Mouse (Mus musculus) left cerebral cortex, adult 2 months (tissue): ENCODE measurements around the gene Bmpr1b. TPM values are rescaled to one million over a fixed set of nuclear protein-coding genes. Genes with fewer than 3 reads are reported as not detected.

Experiments used
- DNase-seq, 2 experiments: peaks; one replicate each; pipeline ENCODE4 v3.0.0; 2021 to 2022; ENCODE audit warnings: low spot score in 2 of 2, mixed read lengths in 1 of 2; ENCODE audit errors: extremely low spot score in 1 of 2
- H3K27ac ChIP-seq: fragments of 200-600 bp; 2 replicates; pipeline ENCODE4 v1.8.1; 2022
- H3K4me3 ChIP-seq: fragments of 200-600 bp; 2 replicates; pipeline ENCODE4 v1.8.1; 2022
- CTCF ChIP-seq: fragments of 200-600 bp; IDR thresholded peaks from 2 replicates; pipeline ENCODE4 v1.8.1; 2022; ENCODE audit warnings: antibody characterized with exemption, mild to moderate bottlenecking, moderate library complexity
- intact Hi-C: fragments of 180-260 bp; cut with DNase I; formaldehyde crosslinking; loops from one replicate; pipeline ENCODE4 v1.15.1; 2025
- total RNA-seq, 2 experiments: library from RNA; stranded (reverse); gene quantifications; 2 replicates each; pipeline ENCODE4 v1.2.3; 2021

Gene Bmpr1b
- total RNA-seq, 2 experiments from 2014 or later, result 16.9 to 20.2 TPM

DNA sequence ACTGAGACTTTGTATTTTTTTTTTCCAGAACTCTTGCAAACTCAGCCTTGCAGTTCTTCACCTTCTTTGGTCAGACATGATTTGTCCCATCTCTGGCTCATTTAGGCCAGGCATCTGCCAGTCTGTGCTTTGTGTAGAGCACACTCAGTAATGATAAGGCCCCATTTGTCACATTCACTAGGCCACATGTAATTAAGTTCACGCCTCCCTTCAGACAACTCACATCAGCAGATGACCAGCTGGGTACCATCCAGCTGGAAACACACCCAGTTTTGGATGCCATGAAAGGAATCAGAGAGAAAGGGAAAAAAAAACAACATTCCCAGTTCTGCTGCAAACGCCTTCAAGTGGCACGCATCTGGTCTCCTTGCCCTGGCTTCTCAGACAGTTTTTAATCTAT is 374.9 kb downstream of the Bmpr1b start:
- DNase-seq, result no peak
- no peak for TF ChIP-seq CTCF
- intact Hi-C loops, result no loop called here
- no peak overlapping the region for H3K27ac ChIP-seq
- no peak overlapping the region for H3K4me3 ChIP-seq

DNA sequence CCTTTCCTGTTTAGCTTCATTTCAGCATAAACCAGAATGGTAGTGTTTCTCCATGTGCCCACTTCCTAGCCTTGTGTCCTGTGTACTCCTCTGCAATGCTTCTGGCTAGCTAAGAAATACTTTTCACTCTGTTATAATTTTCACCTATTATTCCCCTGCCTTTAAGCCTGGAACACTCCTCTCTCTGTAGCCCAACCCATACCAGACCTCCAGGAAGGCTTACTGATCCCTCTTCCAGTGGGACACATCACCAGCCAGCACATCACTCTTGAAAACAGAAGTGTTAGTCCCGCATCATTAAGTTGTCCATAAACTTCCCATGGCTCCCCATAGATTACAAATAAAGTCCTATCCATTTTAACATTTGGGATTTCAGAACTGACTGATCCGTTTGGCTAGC is 375.5 kb downstream of the Bmpr1b start:
- no peak overlapping the region for H3K4me3 ChIP-seq
- intact Hi-C loops, result no loop called here
- TF ChIP-seq CTCF, result no peak
- DNase-seq, result no peak
- H3K27ac ChIP-seq, result no peak overlapping the region

DNA sequence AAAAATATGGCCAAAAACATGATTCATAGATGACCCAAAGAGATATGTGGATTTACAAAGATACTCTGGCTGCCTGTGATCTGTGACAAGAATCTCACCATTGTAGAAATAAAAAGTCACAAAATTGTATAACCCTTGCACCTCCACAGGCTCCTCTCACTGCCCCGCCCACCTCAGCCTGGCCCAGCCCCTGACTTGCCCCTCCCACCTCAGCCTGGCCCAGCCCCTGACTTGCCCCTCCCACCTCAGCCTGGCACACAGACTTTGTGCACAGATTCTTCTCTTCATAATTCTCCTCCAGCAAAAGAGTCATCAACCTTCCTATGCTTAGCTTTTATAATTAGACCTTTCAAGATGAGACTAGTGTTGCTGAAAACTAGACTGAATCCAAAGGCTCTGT is 377.1 kb downstream of the Bmpr1b start:
- intact Hi-C loops, result no loop called here
- Histone ChIP-seq H3K27ac (no peak overlapping the region), H3K4me3 (no peak overlapping the region)
- peak in 1 of 2 experiments; percentile 26 for DNase-seq
- TF ChIP-seq CTCF, result no peak

DNA sequence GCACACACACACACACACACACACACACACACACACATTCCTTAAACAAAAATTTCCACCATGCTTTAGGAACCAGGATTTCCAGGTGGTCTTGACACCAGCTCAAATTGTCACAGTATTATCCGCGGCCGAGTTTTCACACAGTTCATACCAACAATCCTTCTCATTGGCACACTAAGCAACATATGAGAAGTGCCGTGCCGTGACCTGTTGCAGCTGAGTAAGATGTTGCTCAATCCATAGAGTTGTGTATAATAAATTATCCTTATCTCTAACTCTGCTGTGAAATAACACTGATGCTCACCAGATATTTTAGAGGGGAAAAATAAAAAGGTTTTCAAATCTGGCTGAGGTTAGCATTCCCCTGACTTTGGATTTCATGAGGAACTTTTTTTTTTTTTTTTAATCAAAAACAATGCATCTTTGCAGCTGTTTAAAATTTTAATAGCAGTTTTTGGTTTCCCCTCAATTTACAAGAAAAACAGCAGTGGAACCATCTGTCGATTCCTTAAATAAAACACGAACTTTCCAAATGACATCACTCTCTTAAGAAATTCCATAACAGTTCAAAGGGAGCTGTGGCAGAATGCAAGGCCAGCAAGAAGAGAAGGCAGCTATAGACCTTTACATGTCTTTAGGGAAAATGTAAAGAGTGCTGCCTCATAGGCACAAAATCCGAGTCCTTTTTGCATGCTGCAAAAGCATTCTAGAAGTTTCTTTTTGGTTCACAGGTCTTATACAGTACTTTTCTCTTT is 378.0 kb downstream of the Bmpr1b start:
- no peak for TF ChIP-seq CTCF
- H3K4me3 ChIP-seq, result no peak overlapping the region
- intact Hi-C loops, result no loop called here
- H3K27ac ChIP-seq, result no peak overlapping the region
- no peak for DNase-seq

Other genes with a start within 250 kb of the Bmpr1b start
- gene Pdlim5, start 226.3 kb upstream of the Bmpr1b start, total RNA-seq, result 10 to 100 TPM; 21.3 to 23.4 TPM